Mouse (Mus musculus) spleen, embryonic (tissue): ENCODE measurements around the gene Zfp281.

Experiments used
- CTCF ChIA-PET: fragments of 350-600 bp; sonication (Branson Sonifier 250); formaldehyde crosslinking; loops from one replicate; lab custom pipeline; 2022; lab: Charles Lee

Gene Zfp281

GRCm38 (mm10) chr1:136624146-136625018 lies at the start of gene Zfp281:
Gene Zfp281 (plus strand): TSS chr1:136624901.
- CTCF ChIA-PET: interaction anchor here (0.5 to 0.6 kb wide), 2 partner anchors 32 to 270 kb away, joined by 3 read pairs; no protein-coding TSS in a partner anchor

DNA sequence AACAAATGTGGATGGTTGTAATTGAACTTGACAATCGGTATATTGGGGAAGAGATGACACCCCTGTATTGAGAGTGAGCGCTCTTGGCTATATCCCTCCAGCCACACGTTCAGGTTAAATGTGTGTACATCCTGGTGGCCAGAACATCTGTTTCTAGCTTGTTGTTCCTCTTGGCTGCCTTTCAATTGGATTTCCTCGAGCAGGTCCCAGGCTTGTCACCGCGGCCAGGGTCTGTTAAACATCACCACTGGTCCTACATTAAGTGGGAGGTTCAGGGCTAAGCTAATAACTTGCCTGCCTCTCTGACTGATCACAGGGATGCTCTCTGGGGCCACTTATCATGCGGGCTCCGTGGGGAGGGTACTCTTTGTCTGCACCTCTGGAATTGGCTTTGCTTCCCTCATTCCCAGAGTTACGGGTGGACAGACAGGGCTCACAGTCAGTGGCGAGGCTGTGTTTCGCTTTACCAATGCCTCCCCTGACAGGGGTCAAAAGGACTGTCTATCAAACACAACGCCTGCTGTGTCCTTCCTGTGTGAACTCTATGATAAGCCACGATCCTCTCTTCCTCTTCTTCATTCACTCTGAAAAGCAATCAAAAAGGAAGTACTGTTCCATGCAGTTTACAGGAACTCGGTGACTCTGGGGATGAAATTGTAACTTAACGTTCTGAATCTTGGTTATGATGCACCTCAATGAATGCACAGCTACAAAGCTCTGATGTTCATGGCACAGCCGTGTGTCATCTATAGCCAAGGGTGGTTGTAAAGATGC lies 46.6 kb upstream of the Zfp281 start:
- CTCF ChIA-PET: no interaction called here

DNA sequence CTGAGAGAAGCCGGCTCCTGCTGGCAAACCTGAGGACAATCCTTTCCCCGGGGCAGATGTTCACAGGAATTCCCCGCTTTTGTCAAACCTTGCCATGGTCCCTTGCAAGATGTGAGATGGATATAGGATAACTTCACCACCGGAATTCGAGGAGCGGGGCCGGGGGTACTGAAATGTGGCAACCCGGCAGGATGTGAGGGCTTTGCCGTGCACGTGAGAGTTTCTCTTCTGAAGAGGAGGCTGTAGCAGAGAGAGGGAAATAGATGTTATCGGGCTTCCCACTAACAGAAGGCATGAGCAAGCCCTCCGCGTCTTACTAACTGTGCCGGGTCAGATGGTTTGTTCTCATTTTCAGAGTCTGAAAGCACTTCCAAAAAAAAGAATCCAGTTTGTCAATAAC lies 45.3 kb upstream of the Zfp281 start:
- CTCF ChIA-PET: interaction anchor here (0.6 kb wide), 1 partner anchor 27 kb away, joined by 3 read pairs; no protein-coding TSS in a partner anchor

- CTCF ChIA-PET: no interaction called here
These were observed 44.4 kb upstream of the Zfp281 start for GRCm38 (mm10) chr1:136580266-136580665.

DNA sequence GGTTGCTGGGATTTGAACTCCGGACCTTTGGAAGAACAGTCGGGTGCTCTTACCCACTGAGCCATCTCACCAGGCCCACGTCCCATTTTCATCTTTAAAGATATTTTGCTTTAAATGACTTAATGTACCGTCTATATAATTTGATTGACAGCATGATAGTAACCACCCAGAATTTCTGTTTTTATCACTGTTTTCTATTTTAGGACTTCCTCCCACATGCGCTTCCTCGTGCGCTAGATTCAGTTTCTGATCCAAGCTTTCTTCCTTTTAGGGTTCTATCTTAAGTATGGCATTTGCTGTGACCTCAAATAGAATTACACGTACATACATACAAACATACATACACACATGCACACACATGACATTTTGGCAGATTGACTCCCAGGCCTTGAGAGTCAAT lies 42.9 kb upstream of the Zfp281 start:
- CTCF ChIA-PET: no interaction called here

DNA sequence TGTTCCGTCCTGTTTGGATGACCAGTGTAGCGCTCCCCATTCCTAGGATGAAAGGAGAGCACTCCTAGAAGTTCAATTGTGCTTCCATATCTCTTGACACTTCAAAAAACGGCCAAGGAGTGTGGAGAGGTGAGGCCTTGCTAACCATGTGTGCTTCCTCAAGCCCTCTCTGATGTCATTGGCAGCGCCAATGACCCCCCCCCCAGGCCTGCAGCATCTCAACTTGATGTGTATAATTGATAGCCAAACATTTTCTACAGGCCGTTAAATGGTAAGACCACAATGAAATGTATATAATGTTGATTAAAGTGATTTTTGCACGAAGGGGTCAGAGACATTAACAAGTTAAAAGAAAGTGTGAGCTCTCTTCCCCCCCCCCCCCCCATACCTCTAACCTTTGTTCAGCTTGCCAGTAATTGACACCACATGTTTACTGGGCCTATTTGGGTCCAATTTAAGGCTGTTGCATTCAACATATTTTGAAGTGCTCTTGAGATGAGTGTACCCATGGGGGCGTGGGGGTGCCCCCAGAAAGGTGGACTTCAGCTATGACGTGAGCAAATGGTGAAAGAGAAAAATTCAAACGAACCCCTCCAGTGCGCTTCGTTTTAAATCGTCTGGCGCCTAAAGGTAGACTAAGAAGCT lies 36.8 kb upstream of the Zfp281 start:
- CTCF ChIA-PET: no interaction called here

- CTCF ChIA-PET: no interaction called here
These were observed 35.8 kb upstream of the Zfp281 start for GRCm38 (mm10) chr1:136588908-136589307.

DNA sequence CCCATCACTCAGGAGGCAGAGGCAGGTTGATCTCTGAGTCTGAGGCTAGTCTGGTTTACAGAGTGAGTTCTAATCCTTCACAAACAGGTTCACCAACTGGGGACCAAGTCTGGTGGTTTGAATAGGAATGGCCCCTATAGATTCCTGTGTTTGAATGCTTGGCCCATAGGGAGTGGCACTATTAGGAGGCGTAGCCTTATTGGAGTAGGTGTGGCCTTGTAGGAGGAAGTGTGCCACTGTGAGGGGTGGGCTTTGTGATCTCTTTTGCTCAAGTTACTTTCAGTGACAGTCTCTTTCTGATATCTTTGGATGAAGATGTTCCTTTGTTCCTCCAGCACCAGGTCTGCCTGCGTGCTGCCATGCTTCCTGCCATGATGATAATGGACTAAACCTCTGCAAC lies 32.0 kb upstream of the Zfp281 start:
- CTCF ChIA-PET: interaction anchor here (0.7 kb wide), 2 partner anchors 31 to 347 kb away, joined by 3 read pairs; no protein-coding TSS in a partner anchor

DNA sequence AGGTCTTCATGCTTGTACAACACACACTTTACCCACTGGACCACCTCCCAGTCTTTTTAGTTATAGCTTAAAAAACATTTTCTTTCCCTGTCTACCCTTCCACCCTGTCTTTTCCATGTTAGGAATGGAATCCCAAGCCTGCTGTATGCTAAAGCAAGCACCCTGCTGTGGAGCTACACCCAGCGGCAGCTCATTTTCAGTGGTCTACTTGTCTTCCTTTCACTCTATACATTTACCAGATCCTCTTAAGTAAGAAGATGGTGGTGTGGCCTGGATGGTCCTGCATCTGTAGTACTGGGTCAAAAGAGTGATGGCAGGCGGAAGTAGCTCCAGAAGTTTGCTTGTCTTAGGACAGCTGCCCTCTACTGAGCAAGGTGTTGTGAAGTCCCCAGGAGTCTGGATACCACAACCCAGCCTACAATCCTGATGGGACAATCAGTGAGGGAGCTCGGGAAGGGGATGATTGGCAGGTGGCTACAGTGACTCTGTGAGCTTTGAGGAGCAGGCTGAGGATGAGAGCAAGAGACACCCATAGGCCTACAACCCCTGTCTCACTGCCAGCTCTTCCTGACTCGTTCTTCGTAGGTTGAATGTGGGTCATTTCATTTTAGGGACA lies 30.4 kb upstream of the Zfp281 start:
- CTCF ChIA-PET: no interaction called here

- CTCF ChIA-PET: no interaction called here
These were observed 27.9 kb upstream of the Zfp281 start for GRCm38 (mm10) chr1:136596821-136597220.

DNA sequence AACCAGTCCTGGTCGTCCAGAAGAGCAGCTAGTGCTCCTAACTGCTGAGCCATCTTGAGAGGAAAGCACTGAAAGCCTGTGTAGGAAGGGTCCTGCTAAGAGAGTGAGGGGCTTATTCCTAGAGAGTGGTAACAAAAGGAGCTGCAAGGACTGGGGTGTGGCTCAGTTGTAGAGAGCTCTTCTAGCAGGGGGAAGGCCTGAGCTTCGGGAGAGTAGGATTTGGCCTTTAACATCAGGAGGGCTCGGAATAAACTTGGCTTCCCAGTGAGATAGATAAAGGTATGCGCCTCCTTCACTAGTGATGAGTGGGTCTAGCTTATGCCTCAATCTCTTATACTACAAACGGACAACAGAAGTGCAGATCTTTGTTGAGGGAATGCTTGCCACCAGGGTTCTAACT lies 26.4 kb upstream of the Zfp281 start:
- CTCF ChIA-PET: no interaction called here

GRCm38 (mm10) chr1:136600067-136600466 lies 24.6 kb upstream of the Zfp281 start:
- CTCF ChIA-PET: no interaction called here

DNA sequence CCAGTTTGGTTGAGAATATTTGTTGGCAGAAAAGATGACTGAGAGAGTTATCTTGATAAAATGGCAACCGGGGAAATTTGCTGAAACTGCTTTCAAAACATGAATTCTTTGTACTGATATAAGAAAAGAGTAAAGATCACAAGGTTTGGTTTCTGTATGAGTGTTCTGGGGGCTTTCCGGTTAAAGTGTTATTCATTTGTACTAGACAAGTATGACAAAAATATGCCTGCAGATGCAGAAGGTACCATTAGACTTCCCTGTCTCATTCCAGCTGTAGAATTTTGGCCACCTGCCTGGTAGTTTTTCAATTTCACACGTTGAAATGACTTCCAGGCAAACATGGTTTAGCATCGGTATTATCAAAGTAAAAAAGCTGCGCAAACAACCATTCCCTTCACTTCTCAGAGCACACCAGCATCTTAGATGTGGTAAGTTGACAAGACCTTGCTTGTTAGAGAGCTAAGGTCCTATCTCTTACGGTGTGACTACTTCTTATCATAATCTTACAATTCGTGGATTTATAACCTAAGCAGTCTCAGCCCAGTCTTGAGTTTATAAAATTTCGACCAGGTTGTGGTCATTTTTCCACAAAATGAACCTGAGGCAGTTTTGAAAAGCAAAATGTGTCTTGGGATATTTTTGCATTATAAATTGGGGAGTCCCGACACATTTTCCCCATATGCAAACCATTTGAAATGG lies 23.9 kb upstream of the Zfp281 start:
- CTCF ChIA-PET: no interaction called here

GRCm38 (mm10) chr1:136601346-136601888 lies 23.3 kb upstream of the Zfp281 start:
- CTCF ChIA-PET: no interaction called here

- CTCF ChIA-PET: no interaction called here
These were observed 22.4 kb upstream of the Zfp281 start for GRCm38 (mm10) chr1:136602303-136602702.

DNA sequence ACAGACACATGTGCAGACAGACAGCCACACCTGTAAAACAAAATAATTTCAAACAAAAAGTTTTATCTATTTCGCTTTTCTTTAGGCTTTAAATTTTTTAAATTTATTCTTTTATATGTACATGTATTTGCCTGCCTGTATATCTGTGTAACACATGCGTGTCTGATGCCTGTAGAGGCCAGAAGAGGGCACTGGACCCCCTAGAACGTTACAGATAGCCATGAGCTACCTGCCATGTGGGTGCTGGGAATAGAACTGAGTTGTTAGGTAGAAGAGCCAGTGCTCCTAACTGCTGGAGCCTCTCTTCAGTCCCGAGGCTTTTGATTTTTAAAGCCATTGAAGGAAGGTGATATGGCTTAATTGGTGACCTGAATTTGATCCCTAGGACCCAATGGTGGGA lies 20.5 kb upstream of the Zfp281 start:
- CTCF ChIA-PET: no interaction called here

- CTCF ChIA-PET: no interaction called here
These were observed 18.9 kb upstream of the Zfp281 start for GRCm38 (mm10) chr1:136605790-136606189.

GRCm38 (mm10) chr1:136606278-136606677 lies 18.4 kb upstream of the Zfp281 start:
- CTCF ChIA-PET: interaction anchor here (0.6 kb wide), 1 partner anchor 27 kb away, joined by 3 read pairs; no protein-coding TSS in a partner anchor

DNA sequence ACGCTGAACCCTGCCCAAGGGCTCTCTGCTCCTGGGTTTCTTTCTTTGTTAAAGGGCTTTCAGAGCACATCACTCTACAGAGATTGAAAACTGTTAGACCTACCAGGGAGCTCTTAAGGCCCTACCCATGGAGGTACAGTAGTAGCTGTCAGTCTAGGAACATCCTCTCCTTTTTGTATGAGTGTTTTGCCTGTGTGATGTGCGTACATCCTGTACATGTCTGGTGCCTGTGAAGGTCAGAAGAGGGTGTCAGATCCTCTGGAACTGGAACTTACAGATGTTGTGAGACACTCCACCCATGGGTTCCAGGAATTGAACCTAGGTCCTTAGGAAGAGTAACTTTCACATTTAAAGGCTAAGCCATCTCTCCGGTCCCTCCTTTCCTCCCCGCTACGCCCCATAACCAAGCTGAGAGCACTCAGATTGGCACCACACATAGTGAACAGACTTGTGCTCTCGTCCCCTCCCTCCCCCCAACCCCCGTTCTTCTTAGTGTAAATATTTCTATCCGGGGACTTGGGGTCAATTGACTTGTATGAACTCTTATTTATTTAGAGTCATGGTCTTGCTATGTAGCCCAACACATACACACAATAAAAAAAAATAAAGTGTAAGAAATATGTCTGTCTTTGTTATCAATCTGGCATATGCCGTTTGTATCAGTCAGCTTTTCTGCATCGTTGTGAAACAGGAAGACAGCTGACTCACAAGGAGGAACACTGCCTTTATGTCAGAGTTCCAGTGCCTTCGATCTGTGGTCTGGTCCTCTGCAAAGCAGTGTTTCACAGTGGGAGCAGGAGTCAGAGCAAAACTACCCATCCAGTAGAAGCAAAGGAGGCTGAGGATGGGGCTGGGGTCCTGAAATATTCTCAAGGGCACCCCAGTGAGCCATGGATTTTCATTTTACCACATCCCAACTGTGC lies 16.1 kb upstream of the Zfp281 start:
- CTCF ChIA-PET: no interaction called here

DNA sequence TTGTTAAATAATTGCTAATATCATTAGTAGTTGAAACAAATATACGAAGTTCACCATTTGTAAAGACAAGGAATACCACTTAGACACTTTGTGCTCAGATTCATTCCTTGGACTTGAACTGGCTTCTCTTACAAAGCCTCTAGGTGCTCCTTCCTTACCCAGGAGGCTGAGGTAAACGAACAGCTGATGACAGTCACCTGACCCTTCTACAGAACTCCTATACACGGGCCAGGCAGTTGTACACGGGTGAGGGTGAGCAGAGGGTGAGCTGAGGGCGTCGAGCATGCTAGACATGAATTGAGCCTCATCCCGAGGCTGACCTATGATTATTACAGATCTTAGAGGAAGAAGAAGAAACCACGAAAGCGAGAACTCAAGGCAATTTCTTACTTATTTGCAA lies 12.9 kb upstream of the Zfp281 start:
- CTCF ChIA-PET: no interaction called here
